Mouse (Mus musculus): Measurements from ENCODE around the gene Adamts5.

GRCm38 (mm10) chr16:85887289-85888051 is 14.2 kb downstream of the Adamts5 start:
- TF ChIP-seq POLR2A (IDR thresholded peaks at IDR 0.05; ENCODE audit: borderline replicate concordance, control insufficient read depth, low read depth, low read length) (no peak), CTCF (IDR thresholded peaks at IDR 0.05; ENCODE audit: control insufficient read depth, insufficient read depth, low read length) (no peak)

All from bone marrow, adult 2 months (tissue).